ENCODE assay signal across 16 mouse cellular contexts in genomic region chr9:96545410-96545809, GRCm38 (mm10). TPM values are rescaled to one million over a fixed set of nuclear protein-coding genes. Genes with fewer than 3 reads are reported as not detected.
"Had no signal": no experiment of that assay in that cellular context is flagged by ENCODE, and none has a peak within 500 bp of the region (broad histone marks: within the 10 kb centered on the region; RNA-seq: fewer than 3 reads in every experiment).

No protein-coding gene starts in this region.

- DNase-seq: kidney, adult 18-20 months; kidney, postnatal 10 days; kidney, postnatal 4 days; liver; liver, embryonic 13.5 days; liver, postnatal 0 days; thymus, adult 2 months; thymus, postnatal 25 days had no signal

- ATAC-seq: liver, postnatal 0 days; midbrain, embryonic 16.5 days had no signal

RNA-seq across cellular contexts. Expression of gene Gm28729, which starts 20.3 kb away (rescaled TPM):
- total RNA-seq: megakaryocyte-erythroid progenitor cell, adult 5-6 weeks had no signal
- polyA plus RNA-seq: kidney, embryonic 14.5 days; limb, embryonic 12.5 days; liver, embryonic 13.5 days; liver, postnatal 0 days; midbrain, embryonic 12.5 days; neural tube, embryonic 13.5 days; spleen, adult 2 months; stomach, embryonic 15.5 days had no signal
